Mouse (Mus musculus) hindbrain, embryonic 16.5 days (tissue): Measurements from ENCODE around the gene Snrpf. TPM values are rescaled to one million over a fixed set of nuclear protein-coding genes. Genes with fewer than 3 reads are reported as not detected.

Experiments used
- ATAC-seq: fragments of 200-750 bp; cut with Nextera tagmentation; 2 replicates; pipeline ENCODE4 v1.8.0; 2017; ENCODE audit warnings: moderate TSS enrichment, moderate library complexity
- H3K27ac ChIP-seq: fragments of 300-500 bp; sonication (generic); 2 replicates; pipeline ENCODE4 v1.5.1; 2014; ENCODE audit warnings: low read depth, mild to moderate bottlenecking, control low read depth, low read length, moderate library complexity
- H3K27me3 ChIP-seq: fragments of 300-500 bp; sonication (generic); replicated peaks from 2 replicates; pipeline ENCODE4 v1.6.1; 2014; ENCODE audit warnings: low read length; ENCODE audit not compliant: control insufficient read depth, insufficient read depth
- H3K36me3 ChIP-seq: fragments of 300-500 bp; sonication (generic); 2 replicates; pipeline ENCODE4 v1.6.1; 2014; ENCODE audit warnings: mild to moderate bottlenecking, low read length, moderate library complexity, mixed read lengths; ENCODE audit not compliant: control insufficient read depth, insufficient read depth
- H3K4me1 ChIP-seq: fragments of 300-500 bp; sonication (generic); 2 replicates; pipeline ENCODE4 v1.6.1; 2014; ENCODE audit warnings: low read depth, low read length; ENCODE audit not compliant: control insufficient read depth, insufficient read depth
- H3K4me2 ChIP-seq: fragments of 300-500 bp; sonication (generic); 2 replicates; pipeline ENCODE4 v1.6.1; 2014; ENCODE audit warnings: mild to moderate bottlenecking, low read length, control low read depth, moderate library complexity
- H3K4me3 ChIP-seq: fragments of 300-500 bp; sonication (generic); 2 replicates; pipeline ENCODE4 v1.5.1; 2014; ENCODE audit warnings: mild to moderate bottlenecking, low read length, control low read depth, moderate library complexity
- H3K9ac ChIP-seq: fragments of 300-500 bp; sonication (generic); 2 replicates; pipeline ENCODE4 v1.6.1; 2014; ENCODE audit warnings: low read depth, mild to moderate bottlenecking, control low read depth, low read length, moderate library complexity
- H3K9me3 ChIP-seq: fragments of 300-500 bp; sonication (generic); 2 replicates; pipeline ENCODE4 v1.6.1; 2014; ENCODE audit warnings: mild to moderate bottlenecking, low read length, moderate library complexity; ENCODE audit not compliant: control insufficient read depth
- WGBS: fragments of 180-500 bp; shearing (Covaris S2); extraction: QIAGEN DNeasy Blood & Tissue Kit; methylation state at CpG from one replicate; pipeline ENCODE4 v1.1.7; 2014; 5-methylcytosine and 5-hydroxymethylcytosine counted together
- polyA plus RNA-seq: library from polyadenylated mRNA; unstranded; fragments of >200 nt; fragmentation: Nextera tagmentation; extraction: Ambion mirVana; gene quantifications from 2 replicates; pipeline ENCODE4 v1.2.1, GENCODE M21; 2015

Snrpf gene
- polyA plus RNA-seq, 1 experiment from 2014 or later = 54.7 TPM

- Histone ChIP-seq H3K27ac (no peak overlapping the region), H3K4me3 (no peak overlapping the region), H3K4me1 (peaks cover 3% of the 10 kb centered on the region; the same call in 1 of the 2 replicates), H3K9me3 (no peaks in the 10 kb centered on the region), H3K27me3 (no peaks in the 10 kb centered on the region), H3K4me2 (no peak overlapping the region), H3K9ac (no peak overlapping the region), H3K36me3 (no peaks in the 10 kb centered on the region)
- WGBS = 71% methylated on average over 8 of the region's 8 CpGs
- no peak for ATAC-seq
Measured at GRCm38 (mm10) chr10:93614850-93615249, 25.3 kb upstream of the Snrpf start.

- Histone ChIP-seq H3K27ac (no peak overlapping the region), H3K4me3 (peak overlapping the region; percentile 23; the same call in 1 of the 2 replicates), H3K9ac (no peak overlapping the region), H3K4me1 (peaks cover 3% of the 10 kb centered on the region; the same call in 1 of the 2 replicates), H3K9me3 (no peaks in the 10 kb centered on the region), H3K27me3 (no peaks in the 10 kb centered on the region), H3K4me2 (peak overlapping the region; percentile 51), H3K36me3 (no peaks in the 10 kb centered on the region)
- peak; percentile 76; the same call in 1 of the 2 replicates for ATAC-seq
- WGBS = 40% methylated on average over 18 of the region's 18 CpGs
Measured at GRCm38 (mm10) chr10:93611419-93612007, 22.0 kb upstream of the Snrpf start.

GRCm38 (mm10) chr10:93610896-93611295 lies 21.4 kb upstream of the Snrpf start:
- WGBS = 98% methylated on average over 1 of the region's 1 CpGs
- Histone ChIP-seq H3K27me3 (no peaks in the 10 kb centered on the region), H3K4me3 (no peak overlapping the region), H3K4me2 (no peak overlapping the region), H3K27ac (no peak overlapping the region), H3K9ac (no peak overlapping the region), H3K9me3 (no peaks in the 10 kb centered on the region), H3K4me1 (peaks cover 3% of the 10 kb centered on the region; the same call in 1 of the 2 replicates), H3K36me3 (no peaks in the 10 kb centered on the region)
- no peak for ATAC-seq

GRCm38 (mm10) chr10:93609236-93609635 lies 19.7 kb upstream of the Snrpf start:
- H3K9me3 ChIP-seq = no peaks in the 10 kb centered on the region
- no peaks in the 10 kb centered on the region for H3K27me3 ChIP-seq
- no peak for ATAC-seq
- no peak overlapping the region for H3K4me3 ChIP-seq
- 91% methylated on average over 7 of the region's 7 CpGs for WGBS
- H3K4me2 ChIP-seq = no peak overlapping the region
- H3K27ac ChIP-seq = no peak overlapping the region
- no peak overlapping the region for H3K9ac ChIP-seq
- H3K36me3 ChIP-seq = no peaks in the 10 kb centered on the region
- H3K4me1 ChIP-seq = peaks cover 3% of the 10 kb centered on the region; the same call in 1 of the 2 replicates

GRCm38 (mm10) chr10:93608051-93608450 lies 18.5 kb upstream of the Snrpf start:
- Histone ChIP-seq H3K4me3 (no peak overlapping the region), H3K4me2 (no peak overlapping the region), H3K9me3 (no peaks in the 10 kb centered on the region), H3K27me3 (no peaks in the 10 kb centered on the region), H3K36me3 (no peaks in the 10 kb centered on the region), H3K9ac (no peak overlapping the region), H3K4me1 (peaks cover 3% of the 10 kb centered on the region; the same call in 1 of the 2 replicates), H3K27ac (no peak overlapping the region)
- 51% methylated on average over 9 of the region's 9 CpGs for WGBS
- ATAC-seq = no peak

GRCm38 (mm10) chr10:93606326-93606725 lies 16.8 kb upstream of the Snrpf start:
- H3K27ac ChIP-seq = no peak overlapping the region
- H3K9ac ChIP-seq = no peak overlapping the region
- no peak overlapping the region for H3K4me2 ChIP-seq
- ATAC-seq = no peak
- WGBS = 92% methylated on average over 9 of the region's 9 CpGs
- no peaks in the 10 kb centered on the region for H3K27me3 ChIP-seq
- no peaks in the 10 kb centered on the region for H3K4me1 ChIP-seq
- H3K4me3 ChIP-seq = no peak overlapping the region
- no peaks in the 10 kb centered on the region for H3K36me3 ChIP-seq
- no peaks in the 10 kb centered on the region for H3K9me3 ChIP-seq

GRCm38 (mm10) chr10:93603256-93603655 lies 13.8 kb upstream of the Snrpf start:
- no peaks in the 10 kb centered on the region for H3K9me3 ChIP-seq
- no peaks in the 10 kb centered on the region for H3K36me3 ChIP-seq
- H3K4me3 ChIP-seq = no peak overlapping the region
- no peak for ATAC-seq
- H3K27ac ChIP-seq = no peak overlapping the region
- WGBS = 92% methylated on average over 1 of the region's 1 CpGs
- H3K4me1 ChIP-seq = no peaks in the 10 kb centered on the region
- no peak overlapping the region for H3K9ac ChIP-seq
- no peak overlapping the region for H3K4me2 ChIP-seq
- no peaks in the 10 kb centered on the region for H3K27me3 ChIP-seq

- H3K27ac ChIP-seq = no peak overlapping the region
- no peaks in the 10 kb centered on the region for H3K4me1 ChIP-seq
- no peak overlapping the region for H3K4me2 ChIP-seq
- H3K9me3 ChIP-seq = no peaks in the 10 kb centered on the region
- no peaks in the 10 kb centered on the region for H3K27me3 ChIP-seq
- ATAC-seq = no peak
- H3K36me3 ChIP-seq = no peaks in the 10 kb centered on the region
- H3K4me3 ChIP-seq = no peak overlapping the region
- whole genome bisulfite sequencing = 73% methylated on average over 5 of the region's 5 CpGs
- no peak overlapping the region for H3K9ac ChIP-seq
Measured at GRCm38 (mm10) chr10:93602309-93602708, 12.8 kb upstream of the Snrpf start.

GRCm38 (mm10) chr10:93596641-93597040 lies 7.1 kb upstream of the Snrpf start:
- Histone ChIP-seq H3K36me3 (no peaks in the 10 kb centered on the region), H3K4me1 (no peaks in the 10 kb centered on the region), H3K9ac (no peak overlapping the region), H3K4me3 (no peak overlapping the region), H3K4me2 (no peak overlapping the region), H3K9me3 (no peaks in the 10 kb centered on the region), H3K27ac (no peak overlapping the region), H3K27me3 (no peaks in the 10 kb centered on the region; the same call in 1 of the 2 replicates)
- no peak for ATAC-seq
- 76% methylated on average over 3 of the region's 3 CpGs for WGBS
